Mouse (Mus musculus): ENCODE measurements around the gene Plpp4. TPM values are rescaled to one million over a fixed set of nuclear protein-coding genes. Genes with fewer than 3 reads are reported as not detected.
A peak's percentile ranks its signal among the peaks of the same experiment; 100 is the strongest.

Gene Plpp4
- total RNA-seq, 2 experiments from 2014 or later = 0.70 to 0.82 TPM

DNA sequence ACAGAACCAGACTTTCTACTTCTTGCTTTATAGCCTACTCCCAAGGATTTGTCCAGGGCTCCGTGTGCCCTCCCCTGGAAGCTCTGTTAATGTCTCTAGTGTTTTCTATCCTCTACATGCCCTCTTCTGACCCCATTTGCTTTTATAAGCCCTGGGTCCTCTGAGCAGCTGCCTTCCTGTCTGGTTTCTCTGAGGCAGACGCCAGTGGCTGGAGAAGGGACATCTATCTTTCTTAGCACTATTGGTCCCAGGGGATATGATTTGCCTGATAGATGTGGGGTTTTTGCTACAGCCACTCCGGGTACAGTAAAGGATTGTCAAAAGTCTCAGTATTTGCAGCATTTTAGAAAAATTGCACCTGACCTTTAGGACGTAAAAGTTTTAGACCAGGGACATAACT, 46.5 kb downstream of the Plpp4 start:
- DNase-seq = no peak

DNA sequence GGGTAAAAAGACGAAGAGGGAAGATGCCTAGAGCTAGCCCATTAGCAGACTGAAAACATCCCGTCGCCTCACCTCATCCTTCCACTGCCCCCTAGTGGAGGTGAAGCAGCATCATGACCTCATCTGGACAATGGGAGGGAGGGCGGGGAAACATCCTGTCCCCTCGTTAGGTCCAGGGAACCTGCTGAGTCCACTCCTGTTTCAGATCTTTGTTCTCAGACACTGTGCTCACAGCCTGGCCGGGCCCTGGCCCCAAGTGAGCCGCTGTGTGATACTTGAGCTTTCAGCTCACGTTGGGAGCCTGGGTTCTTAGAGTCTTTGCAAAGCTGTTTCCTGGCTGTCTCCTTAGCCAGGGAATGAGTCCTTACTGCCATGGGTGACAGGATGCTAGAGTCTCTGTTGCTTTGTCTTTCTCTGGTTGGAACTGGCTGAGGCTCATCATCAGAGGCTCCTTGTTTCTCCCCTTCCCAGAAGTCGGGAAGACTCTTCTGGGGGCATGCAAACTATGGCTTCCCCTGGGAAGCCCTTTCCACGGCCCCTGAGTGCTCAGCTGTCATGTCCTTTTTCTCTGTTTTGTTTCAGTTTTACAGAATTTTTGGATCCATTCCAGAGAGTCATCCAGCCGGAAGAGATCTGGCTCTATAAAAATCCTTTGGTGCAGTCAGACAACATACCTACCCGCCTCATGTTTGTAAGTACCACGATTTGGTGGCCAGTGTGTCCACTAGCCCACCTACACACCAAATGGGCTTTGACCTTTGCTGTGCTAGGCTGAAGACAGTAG, 50.4 kb downstream of the Plpp4 start:
- peak; percentile 9 for DNase-seq

DNA sequence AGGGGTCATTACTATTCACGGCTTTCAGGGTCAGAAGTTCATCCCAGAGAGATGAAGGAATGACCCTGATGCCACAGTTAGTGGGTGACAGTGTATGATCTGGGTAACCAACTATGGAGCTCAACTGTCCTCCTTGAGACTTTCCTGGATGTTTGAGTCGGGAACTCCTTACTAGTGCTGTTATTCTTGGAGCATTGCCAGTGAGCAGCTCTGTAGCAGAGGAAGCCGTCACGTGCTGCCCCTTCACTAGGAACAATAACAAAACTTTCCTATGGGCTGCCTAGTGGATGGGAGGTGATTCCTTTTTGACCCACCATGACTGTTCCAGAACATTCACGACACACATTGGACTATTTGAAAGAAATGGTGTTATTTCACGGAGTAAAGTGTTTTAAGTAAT, 51.8 kb downstream of the Plpp4 start:
- no peak for DNase-seq

DNA sequence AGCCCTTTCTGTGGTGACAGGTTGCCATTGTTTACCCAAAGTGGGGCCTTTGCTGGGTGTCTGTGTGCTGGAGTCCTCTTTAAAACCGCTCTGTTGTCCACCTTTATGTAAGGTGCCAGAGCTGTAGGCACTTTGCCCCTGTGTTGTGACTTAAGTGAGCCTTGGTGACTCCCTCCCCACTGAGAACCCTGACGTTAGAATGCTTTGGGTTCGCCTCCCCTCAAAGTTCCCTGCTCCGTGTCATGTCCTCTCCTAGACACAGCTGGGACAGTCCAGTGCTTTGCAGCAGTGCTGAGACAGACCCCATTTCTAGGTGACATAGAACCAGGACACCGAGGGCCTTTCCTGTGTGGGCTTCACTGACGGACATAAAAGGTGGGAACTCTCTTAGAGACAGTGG, 55.7 kb downstream of the Plpp4 start:
- no peak for DNase-seq

DNA sequence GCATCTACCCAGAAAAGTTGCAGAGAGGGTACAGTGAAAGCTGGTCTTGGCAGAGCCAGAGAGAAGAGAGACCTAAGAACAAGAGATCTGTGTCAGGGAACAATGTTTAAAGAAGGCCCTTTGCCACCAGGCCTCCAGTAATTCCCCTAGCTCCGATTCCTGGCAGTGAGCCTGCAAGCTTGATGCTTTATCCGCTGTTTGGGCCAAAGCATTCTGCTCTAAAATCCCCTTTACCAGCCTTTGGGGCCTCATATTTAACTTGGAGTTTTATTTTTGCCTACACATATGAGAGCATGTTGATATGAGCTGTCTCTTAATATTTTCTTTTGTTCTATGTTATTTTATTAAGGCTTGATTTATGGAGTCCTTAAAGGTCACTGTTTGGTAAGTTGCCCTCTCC, 57.1 kb downstream of the Plpp4 start:
- no peak for DNase-seq

DNA sequence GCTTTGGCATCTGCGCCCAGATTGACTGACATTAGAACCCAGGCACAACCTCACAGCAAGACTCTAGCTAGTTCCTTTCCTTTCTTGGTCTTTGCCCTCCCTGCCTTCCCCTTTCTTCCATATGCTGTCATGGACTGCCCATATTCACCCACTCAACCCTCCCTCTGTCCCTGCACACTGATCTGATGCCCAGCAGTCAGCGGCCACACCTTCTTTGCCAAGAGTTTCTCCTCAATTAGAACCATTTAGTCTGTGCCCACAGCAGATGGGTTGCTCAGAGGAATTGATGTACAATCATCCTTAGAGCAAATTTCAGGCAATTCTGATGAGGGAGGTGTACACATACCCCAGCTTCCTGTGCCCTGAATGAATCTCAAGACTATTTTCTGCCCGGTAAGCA, 83.3 kb downstream of the Plpp4 start:
- DNase-seq = no peak

DNA sequence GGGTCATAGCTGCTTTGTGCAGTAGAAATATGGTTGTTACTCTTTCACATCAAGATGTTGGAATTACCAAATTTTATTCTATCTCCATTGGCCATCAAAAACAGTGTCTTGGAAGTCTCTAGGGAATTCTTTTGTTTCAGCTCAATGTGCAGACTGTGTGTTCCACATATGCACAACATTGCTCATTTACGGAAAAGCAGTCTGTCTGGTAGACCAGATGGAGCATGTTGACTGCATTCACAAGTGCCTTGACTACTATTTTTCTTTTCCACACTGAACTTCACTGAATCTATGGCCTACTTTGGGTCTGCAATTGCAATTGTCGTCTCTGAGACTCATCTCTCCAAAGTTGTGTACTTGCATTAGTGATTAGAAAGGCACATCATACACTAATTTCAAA, 98.7 kb downstream of the Plpp4 start:
- DNase-seq = no peak

DNA sequence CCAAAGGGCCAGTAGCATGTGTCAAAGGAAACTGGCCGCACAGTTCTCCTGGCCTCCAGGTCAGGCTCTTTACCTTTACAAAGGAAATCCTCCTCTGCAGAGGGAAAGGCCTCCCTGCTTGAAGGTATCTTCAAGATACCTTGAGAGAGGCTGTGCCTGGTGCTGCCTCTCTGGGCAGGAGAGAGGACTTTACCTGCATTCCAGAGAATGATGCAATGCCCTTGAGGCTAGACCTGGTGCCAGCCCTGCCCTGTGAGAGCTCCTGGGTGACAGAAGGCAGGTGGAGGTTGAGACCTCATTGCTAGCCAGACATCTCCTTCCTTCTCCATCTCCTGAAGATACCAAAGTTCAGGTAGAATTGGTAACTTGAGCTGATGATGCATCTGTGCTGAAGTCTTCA, 118.5 kb downstream of the Plpp4 start:
- no peak for DNase-seq

DNA sequence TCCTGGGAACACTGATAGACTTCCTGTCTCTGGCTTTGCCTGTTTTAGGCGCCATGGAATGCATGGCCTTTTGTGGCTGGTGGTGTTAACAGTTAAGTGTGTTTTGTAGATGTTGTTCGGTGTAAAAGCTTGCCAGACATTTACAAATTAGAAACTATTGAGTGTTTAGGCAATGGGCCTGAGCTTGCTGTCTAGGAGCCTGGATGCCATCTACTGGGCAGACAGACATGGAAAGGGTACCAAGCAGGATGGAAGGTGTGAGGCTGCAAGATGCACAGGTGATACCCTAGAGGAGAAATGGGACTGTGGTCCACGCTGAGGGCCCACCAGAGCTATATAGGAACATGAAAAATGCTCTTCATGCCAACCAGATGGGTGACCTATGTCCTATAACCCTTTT, 128.3 kb downstream of the Plpp4 start:
- DNase-seq = no peak

DNA sequence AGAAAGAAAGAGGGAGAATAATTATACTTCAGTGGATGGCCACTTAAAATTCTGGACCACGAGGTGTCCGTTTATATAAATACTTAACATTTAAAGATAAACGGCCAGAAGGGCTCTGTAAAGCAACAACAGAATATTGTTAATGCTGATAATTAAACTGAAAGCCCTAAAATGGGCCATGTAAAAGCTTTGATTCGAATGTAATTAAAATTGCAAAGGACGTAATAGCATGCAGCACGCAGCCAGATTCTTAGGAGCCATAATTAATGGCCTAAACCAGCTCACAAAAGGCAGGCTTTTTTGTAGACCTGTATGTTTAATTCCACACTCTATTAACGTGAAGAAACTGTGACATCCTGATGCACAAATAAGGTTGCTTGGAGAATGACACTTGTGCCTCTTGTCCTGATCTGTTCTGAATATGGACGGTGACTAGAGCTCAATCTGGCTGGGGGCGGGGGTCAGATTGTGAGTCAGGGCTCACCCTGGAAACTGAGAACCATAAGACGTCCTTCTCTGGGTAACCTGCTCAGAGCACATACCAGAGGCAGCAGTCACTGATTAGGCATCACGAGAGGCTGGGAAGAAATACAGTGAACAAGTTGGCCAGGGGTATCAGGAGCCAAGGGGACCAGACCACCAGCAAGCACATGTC, 136.1 kb downstream of the Plpp4 start:
- DNase-seq = no peak

DNA sequence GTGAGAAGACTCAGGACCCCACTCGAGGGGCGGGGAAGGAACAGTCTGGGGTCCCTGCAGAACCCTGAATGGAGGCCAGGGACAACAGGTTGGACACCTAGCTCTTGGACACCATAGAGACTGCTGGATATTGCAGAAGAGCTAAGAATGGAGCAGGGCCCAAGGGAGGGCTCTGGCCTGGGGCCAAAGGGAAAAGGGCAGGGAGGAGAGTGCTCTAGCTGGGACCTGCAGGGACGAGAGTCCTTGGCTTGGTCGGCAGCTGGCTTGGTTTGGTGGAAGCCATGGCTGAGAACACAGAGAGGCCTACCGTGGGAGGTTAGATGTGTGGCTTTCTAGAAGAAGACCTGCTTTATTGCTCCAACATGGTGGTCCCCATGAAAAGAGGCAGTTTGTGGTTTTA, 139.7 kb downstream of the Plpp4 start:
- no peak for DNase-seq

DNA sequence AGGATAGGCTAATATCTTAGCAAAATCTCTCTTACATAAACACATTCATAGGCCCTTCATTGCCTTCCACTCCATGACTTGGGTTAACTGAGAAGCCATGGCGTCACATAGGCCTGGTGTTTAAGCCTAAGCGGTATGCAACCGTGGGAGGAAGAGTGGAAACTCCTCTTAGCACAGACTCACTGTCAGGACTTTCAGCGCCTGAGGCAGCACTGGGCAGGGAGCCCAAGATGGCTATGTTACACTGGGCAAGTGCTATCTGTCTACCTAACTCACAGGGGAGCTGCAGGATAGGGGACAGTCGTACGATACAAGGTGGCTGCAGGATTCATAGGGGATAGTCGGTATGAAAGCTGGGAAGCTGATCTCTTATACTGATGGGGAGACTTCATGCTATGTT, 142.2 kb downstream of the Plpp4 start:
- peak; percentile 14 for DNase-seq

DNA sequence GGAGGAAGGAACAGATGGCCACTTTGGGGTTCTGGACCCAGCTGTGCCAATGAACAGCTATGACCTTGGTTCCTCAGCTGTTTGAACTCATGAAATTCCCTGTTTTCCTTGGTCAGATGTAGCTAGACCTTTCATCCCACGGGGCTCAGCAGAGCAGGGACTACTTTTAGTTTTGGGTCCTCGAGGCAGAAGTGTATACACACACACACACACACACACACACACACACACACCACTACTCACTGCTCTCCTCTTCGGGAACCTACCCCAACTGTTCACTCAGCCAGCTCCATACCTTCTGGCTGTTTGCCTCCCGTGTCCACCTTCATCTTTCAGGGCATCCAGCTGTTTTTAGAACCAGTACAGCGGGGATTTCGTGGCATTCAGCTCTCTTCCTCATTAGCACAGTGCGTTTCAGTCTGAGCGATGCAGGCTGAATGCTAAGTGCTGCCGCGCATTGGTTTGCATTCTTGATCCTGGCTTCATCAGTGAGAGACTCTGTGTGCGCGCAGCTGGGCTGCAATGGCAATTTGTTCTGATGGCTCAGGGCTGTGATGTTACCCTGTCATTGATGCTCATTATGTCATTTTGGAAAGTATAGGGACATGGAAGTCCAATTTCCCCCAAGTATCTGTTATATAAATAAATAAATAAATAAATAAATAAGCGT, 146.0 kb downstream of the Plpp4 start:
- no peak for DNase-seq

DNA sequence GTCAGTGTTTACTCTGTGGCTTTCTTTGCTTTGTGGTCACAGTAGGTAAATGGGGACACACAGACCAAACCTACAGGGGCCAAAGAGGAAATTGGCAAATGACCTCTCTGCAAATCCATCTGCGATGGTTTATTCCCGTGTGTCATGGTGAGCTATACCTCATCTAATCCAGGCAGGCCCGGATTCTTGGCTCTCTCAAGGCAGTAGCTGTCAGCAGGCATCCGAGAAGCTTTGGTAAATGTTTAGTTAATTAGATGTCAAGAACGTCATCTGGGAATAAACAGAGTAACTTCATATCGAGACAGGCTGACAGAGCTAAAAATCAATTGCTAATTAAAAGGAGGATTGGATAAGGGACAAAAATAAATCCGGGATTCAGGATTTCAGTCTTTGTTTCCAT, 149.2 kb downstream of the Plpp4 start:
- DNase-seq = no peak

DNA sequence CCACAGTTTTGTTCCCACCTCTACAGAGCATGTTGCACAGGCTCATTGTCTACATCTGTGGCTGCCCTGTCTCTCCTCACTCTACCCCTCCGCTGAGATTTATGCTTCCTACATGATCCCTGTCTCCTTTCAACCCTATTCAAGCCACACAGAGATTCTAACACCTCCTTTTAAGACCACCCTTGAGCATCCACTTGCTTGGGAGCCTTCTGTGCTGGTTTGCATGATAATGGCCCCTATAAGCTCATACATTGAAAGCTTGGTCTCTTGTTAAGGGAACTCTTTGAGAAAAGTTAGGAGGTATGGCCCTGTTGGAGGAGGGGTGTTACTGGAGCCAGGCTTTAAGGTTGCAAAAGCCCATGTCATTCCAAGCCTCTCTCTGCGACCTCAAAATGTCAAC, 155.9 kb downstream of the Plpp4 start:
- no peak for DNase-seq

DNA sequence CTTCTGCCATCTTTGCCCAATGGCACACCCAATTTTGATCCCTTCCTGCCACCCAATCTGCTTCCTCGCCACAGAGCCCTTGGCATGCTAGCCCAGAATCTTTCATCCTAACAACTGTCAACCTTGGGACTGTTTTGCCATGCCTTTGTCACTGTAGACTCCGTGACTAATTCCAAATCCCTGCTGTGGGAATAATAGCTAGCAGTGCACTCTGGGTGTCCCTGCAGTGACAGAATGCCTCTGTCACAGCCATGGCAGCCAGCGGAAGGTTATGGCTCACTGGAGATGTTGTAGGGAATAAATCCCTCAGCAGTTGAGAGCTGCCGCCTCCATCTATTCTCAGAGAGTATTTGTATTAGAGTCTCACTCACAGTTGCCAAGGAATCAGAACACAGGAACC, 158.3 kb downstream of the Plpp4 start:
- DNase-seq = no peak

DNA sequence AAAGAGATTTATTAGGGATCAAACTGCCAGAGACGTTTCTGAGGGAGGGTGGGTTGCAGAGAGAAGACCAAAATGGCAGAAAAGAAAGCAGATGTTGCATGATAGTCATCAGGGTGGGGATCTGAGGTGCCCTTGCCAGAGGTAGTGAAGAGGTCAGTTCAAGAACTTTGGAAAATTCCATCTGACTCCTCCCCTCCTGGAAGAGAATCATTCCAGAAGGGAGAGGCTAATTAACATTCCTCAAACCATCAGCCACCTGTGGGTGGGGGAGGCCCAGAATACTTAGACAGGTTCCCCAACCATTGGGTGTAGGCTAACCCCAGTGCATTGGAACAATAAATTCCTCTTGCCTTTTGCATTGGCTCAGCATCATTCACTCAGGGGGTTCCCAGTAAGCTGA, 164.3 kb downstream of the Plpp4 start:
- no peak for DNase-seq

DNA sequence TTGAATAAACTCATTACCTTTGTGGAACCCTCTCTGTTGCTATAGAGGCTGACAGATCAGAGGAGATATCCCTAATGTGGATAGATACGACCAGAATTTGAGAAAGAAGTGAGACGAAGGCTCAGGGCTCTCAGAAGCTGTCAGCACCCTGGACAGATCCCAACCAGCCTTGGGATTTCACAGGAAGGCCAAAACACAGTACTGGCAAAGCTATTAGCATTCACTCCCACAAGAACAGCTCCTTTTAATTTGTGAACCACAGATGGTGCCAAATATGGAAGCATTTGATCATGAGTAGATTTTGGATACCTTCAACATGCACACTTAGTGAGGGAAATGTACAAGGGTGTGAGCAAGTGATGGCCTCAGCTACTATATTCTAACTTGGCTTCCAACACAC, 168.7 kb downstream of the Plpp4 start:
- peak; percentile 10 for DNase-seq

DNA sequence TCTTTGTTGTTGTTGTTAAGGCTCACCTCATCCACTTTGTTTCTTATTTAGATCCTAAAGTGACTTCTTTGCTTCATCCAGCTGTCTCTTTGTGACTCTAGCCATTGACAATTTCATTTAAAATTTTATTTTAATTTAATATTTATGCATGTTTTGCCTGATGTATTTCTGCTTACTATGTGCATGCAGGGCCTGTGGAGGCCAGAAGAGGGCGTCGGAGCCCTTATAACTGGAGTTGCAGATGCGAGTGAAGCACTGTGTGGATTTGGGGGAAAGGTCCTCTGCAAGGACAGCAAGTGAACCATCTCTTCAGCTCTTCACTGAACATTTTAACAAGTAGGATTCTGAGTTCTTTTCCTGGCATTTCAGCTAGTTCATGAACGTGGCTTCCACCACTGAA, 172.0 kb downstream of the Plpp4 start:
- DNase-seq = no peak

DNA sequence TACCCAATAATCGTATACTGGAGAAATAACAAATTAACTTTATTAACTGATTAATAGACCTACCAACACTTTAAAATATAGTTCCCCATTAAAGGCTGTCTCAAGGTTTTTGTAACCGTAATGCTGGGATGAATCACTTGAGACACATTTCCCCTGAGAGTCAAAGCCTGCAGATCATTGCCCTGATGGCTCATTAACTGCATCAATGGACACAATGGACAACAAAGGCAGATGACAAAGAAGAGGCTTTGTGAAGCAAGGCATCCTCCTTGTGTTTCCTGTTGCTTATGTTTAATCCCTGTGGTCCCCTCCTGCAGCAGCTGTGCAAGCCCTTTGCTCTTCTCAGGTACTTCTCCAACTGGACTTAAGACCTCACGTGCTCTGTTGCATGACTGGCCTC, 173.1 kb downstream of the Plpp4 start:
- DNase-seq = no peak

Data from gastrocnemius, postnatal 10 days (tissue).